Mouse (Mus musculus) small intestine, adult 2 months (tissue): ENCODE measurements at regions not wholly inside any gene's neighbourhood (a gene's known extent, or its start where the extent isn't known, plus 50 kb on each side); places are given as distances from the start of the nearest gene placed in this dataset.

ENCODE experiments used
- CTCF ChIP-seq: fragments of 200-500 bp; IDR thresholded peaks from 2 replicates; pipeline ENCODE4 v1.5.1; 2012; ENCODE audit warnings: low read depth, mild to moderate bottlenecking, control low read depth, inconsistent platforms, low read length, moderate library complexity, mixed read lengths; ENCODE audit not compliant: insufficient replicate concordance, insufficient read length; ENCODE audit errors: extremely low read depth
- POLR2A ChIP-seq: fragments of 200-500 bp; IDR thresholded peaks from 2 replicates; pipeline ENCODE4 v1.6.1; 2012; ENCODE audit warnings: low read depth, mild to moderate bottlenecking, control low read depth, inconsistent platforms, low read length, moderate library complexity

GRCm38 (mm10) chr15:94090644-94091043 lies 374.6 kb downstream of the Adamts20 start:
- TF ChIP-seq POLR2A = no peak
- TF ChIP-seq CTCF = no peak
